Mouse (Mus musculus) ES-E14 (cell line): Measurements from ENCODE around the gene Ccdc28b. TPM values are rescaled to one million over a fixed set of nuclear protein-coding genes. Genes with fewer than 3 reads are reported as not detected.

ENCODE experiments used
- DNase-seq: peaks from one replicate; pipeline ENCODE4 v3.0.0-alpha.2; 2013; ENCODE audit warnings: low read depth, low spot score
- H3K27ac ChIP-seq: 2 replicates; pipeline ENCODE4 v1.5.1; 2012; ENCODE audit warnings: low read depth, mild to moderate bottlenecking, low read length, moderate library complexity, mixed read lengths; ENCODE audit not compliant: poor library complexity, insufficient read depth, severe bottlenecking
- H3K36me3 ChIP-seq: 2 replicates; pipeline ENCODE4 v1.6.1; 2012; ENCODE audit warnings: mild to moderate bottlenecking, low read length, moderate library complexity, mixed read lengths; ENCODE audit not compliant: control insufficient read depth, poor library complexity, insufficient read depth, severe bottlenecking
- H3K4me1 ChIP-seq, 2 experiments: fragments of 150-350 bp in 1 of 2; sonication (generic) in 1 of 2; 2 replicates each; pipeline ENCODE4 v1.6.1; 2012; ENCODE audit warnings: low read length in 2 of 2, mild to moderate bottlenecking in 1 of 2, mixed read lengths in 1 of 2; ENCODE audit not compliant: control insufficient read depth in 2 of 2, insufficient read depth in 2 of 2, poor library complexity in 1 of 2
- H3K4me3 ChIP-seq, 2 experiments: fragments of 150-350 bp in 1 of 2; sonication (generic) in 1 of 2; 2 replicates each; pipeline ENCODE4 v1.5.1; 2012; ENCODE audit warnings: low read length in 2 of 2, low read depth in 1 of 2, mild to moderate bottlenecking in 1 of 2, mixed read lengths in 1 of 2; ENCODE audit not compliant: insufficient read depth in 1 of 2, poor library complexity in 1 of 2, severe bottlenecking in 1 of 2
- H3K9ac ChIP-seq: 2 replicates; pipeline ENCODE4 v1.6.1; 2012; ENCODE audit warnings: low read depth, mild to moderate bottlenecking, low read length, mixed read lengths; ENCODE audit not compliant: poor library complexity, insufficient read depth, severe bottlenecking
- H3K9me3 ChIP-seq: fragments of 150-350 bp; sonication (generic); 2 replicates; pipeline ENCODE4 v1.6.1; 2012; ENCODE audit warnings: low read depth, mild to moderate bottlenecking, low read length; ENCODE audit not compliant: control insufficient read depth, insufficient read depth
- CHD2 ChIP-seq: IDR thresholded peaks from 2 replicates; pipeline ENCODE4 v1.6.1; 2014; ENCODE audit warnings: mild to moderate bottlenecking, low read depth, low read length, inconsistent platforms
- HCFC1 ChIP-seq: IDR thresholded peaks from 2 replicates; pipeline ENCODE4 v1.6.1; 2012; ENCODE audit warnings: low read length, inconsistent platforms, borderline replicate concordance; ENCODE audit not compliant: insufficient read depth
- MAFK ChIP-seq: IDR thresholded peaks from 2 replicates; pipeline ENCODE4 v1.6.1; 2014; ENCODE audit warnings: mild to moderate bottlenecking, low read depth, low read length, inconsistent platforms; ENCODE audit not compliant: insufficient read depth
- ZC3H11A ChIP-seq: IDR thresholded peaks from 2 replicates; pipeline ENCODE4 v1.6.1; 2012; ENCODE audit warnings: low read depth, mild to moderate bottlenecking, inconsistent platforms, low read length, borderline replicate concordance
- ZNF384 ChIP-seq: IDR thresholded peaks from 2 replicates; pipeline ENCODE4 v1.6.1; 2012; ENCODE audit warnings: low read depth, low read length, inconsistent platforms
- in situ Hi-C, 2 experiments: fragments of 600-800 bp; cut with MboI; formaldehyde crosslinking; loops; one replicate each; pipeline ENCODE4 v1.15.1; 2025; ENCODE audit warnings: low sequenced_read_pairs in 2 of 2, inconsistent platforms in 1 of 2; ENCODE audit not compliant: unreplicated experiment in 2 of 2
- total RNA-seq: library from RNA; depleted of rRNA; stranded (reverse); fragments of 300-350 nt; gene quantifications from 2 replicates; pipeline ENCODE4 v1.2.3, GENCODE M21; 2012

The Ccdc28b gene
- total RNA-seq, 1 experiment = 11.1 TPM

DNA sequence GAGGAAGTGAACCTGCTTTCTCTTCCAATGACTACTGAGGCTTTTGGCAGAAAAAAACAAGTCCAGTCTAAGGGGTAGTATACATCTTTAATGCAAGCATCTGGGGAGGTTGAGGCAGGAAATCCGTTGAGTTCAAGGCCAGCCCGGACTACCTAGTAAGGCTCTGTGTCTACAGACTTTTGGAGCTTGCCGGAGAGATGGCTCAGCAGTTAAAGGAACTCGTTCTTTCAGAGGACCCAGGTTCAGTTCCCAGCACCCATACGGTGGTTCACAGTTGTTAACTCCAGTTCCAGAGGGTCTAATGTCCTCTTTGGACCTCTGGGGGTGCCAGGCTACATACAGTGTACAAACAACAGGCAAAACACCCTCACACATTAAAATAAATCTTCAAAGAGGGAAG, 5.7 kb downstream of the Ccdc28b start:
- Histone ChIP-seq H3K4me1 (peaks cover 0 to 5% of the 10 kb centered on the region in 2 experiments; a peak in 2 of 4 replicates), H3K9me3 (no peaks in the 10 kb centered on the region), H3K36me3 (peaks cover 6% of the 10 kb centered on the region; the same call in 1 of the 2 replicates), H3K4me3 (peak overlapping the region; percentile 69 to 74), H3K9ac (peak overlapping the region; percentile 72), H3K27ac (no peak overlapping the region)
- no peak for DNase-seq
- in situ Hi-C loops = no loop called here
- TF ChIP-seq HCFC1 (no peak), MAFK (no peak), ZNF384 (no peak), ZC3H11A (no peak), CHD2 (no peak)

DNA sequence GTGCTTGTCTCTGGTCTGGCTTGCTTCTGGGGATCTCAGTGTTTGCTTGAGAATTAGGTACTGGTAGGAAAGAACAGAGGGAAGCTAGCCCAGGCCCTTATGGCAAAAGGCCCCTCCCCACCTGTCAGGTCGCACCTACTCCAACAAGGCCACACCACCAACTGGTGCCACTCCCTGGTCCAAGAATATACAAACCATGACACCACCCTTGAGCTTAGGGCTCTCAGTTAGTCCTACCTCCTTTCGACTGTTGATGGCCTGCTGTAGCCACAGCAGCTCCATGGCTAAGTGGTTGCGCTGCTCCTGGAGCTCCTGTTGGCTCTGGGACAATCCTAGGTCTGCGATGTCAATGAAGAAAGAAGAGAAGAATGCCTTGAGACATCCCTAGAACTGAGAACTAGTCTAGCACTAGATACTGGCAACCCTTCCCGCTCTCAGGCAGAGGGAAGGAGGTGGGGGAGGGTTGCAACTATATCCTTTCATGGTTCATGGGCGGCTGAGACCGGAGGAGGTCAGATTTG, 6.6 kb downstream of the Ccdc28b start:
- Histone ChIP-seq H3K36me3 (peaks cover 6% of the 10 kb centered on the region; the same call in 1 of the 2 replicates), H3K9me3 (no peaks in the 10 kb centered on the region), H3K9ac (no peak overlapping the region), H3K27ac (no peak overlapping the region), H3K4me1 (peaks cover 0 to 5% of the 10 kb centered on the region in 2 experiments; a peak in 2 of 4 replicates), H3K4me3 (no peak overlapping the region)
- TF ChIP-seq ZNF384 = no peak
- TF ChIP-seq ZC3H11A = no peak
- no peak for TF ChIP-seq HCFC1
- in situ Hi-C loops = no loop called here
- DNase-seq = no peak

DNA sequence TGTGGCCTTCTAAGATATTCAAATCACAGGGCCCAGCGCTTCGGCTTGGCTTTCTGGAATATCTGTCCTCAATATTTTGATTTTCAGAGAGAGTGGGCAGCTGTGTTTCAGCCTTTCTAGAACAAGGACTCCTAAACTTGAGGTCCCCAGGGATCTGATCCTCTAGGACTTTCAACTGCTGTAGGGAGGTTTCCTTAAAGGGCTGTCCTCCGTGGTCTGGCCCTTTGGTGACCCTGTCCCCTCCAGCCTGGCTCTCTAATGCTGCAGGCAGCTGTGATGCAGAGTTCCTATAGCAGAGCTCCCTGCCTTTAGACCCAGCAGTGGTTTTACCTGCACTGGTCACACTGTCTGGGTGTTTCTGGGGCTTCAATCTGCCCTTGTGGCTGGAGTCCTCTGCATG, 7.1 kb downstream of the Ccdc28b start:
- Histone ChIP-seq H3K9ac (no peak overlapping the region), H3K4me3 (no peak overlapping the region), H3K4me1 (peaks cover 0 to 5% of the 10 kb centered on the region in 2 experiments; a peak in 2 of 4 replicates), H3K9me3 (no peaks in the 10 kb centered on the region), H3K27ac (no peak overlapping the region), H3K36me3 (peaks cover 6% of the 10 kb centered on the region; the same call in 1 of the 2 replicates)
- TF ChIP-seq ZC3H11A = no peak
- no peak for TF ChIP-seq CHD2
- TF ChIP-seq ZNF384 = no peak
- TF ChIP-seq MAFK = no peak
- no peak for TF ChIP-seq HCFC1
- in situ Hi-C loops = no loop called here
- no peak for DNase-seq

DNA sequence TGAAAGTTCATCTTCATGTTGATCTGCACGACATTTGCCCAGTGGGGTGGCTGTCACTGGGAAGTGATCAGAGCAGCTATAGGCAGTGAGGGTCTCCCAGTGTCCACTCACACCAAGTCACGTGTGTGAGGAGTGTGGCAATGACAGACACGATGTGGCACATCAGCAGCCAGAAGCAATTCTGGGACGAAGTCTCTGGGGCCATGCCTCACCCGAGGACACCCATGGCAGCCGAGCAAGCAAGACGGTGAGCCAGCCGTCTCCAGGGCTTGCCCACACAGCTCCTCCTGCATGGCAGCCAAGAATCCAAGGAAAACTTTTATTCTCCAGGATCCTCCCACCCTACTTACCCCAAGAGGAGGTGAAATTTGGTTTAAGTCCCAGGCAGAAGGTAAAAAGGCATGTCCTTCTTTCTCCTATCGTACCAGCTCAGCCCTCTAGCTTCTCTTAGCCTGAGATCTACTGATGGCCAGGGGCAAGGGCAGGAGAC, 7.9 kb downstream of the Ccdc28b start:
- Histone ChIP-seq H3K36me3 (peaks cover 6% of the 10 kb centered on the region; the same call in 1 of the 2 replicates), H3K4me3 (no peak overlapping the region), H3K4me1 (peaks cover 0 to 8% of the 10 kb centered on the region in 2 experiments; a peak in 2 of 4 replicates), H3K27ac (no peak overlapping the region), H3K9me3 (no peaks in the 10 kb centered on the region), H3K9ac (no peak overlapping the region)
- TF ChIP-seq HCFC1 (no peak), CHD2 (no peak), ZNF384 (no peak), ZC3H11A (no peak), MAFK (no peak)
- in situ Hi-C loops = no loop called here
- no peak for DNase-seq
